Mouse (Mus musculus): ENCODE measurements around the gene Lce1a2. TPM values are rescaled to one million over a fixed set of nuclear protein-coding genes. Genes with fewer than 3 reads are reported as not detected.
"Not testable (repeated sequence)": the region's sequence is repeated elsewhere in the genome, so short reads cannot be mapped to it uniquely, and the experiment has no call there.

The Lce1a2 gene
- 0.26 and 0.45 TPM in 2 replicates for polyA plus RNA-seq (2015; fragmentation: Nextera tagmentation; extraction: Ambion mirVana)

DNA sequence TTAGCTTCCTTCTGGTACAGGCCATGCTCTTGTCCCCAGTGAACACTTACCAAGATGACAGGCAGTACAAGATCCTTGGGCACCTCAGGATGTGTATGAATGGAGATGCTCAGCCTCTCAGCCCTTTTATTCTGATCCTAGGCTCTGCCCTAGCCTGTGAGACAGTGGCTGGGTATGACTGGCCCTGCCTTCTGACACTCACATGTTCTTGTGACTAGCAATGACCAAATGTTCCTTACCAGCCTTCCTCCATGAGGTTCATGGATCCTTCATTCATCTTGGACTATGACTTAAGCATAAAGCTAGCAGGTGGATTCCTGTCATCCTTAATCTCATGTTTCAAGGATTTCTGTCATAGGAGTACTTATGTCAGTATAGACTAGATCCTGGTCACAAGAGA is at the start of gene Lce1a2:
TSS of gene Lce1a2 (minus strand) at position 101 of the 400 bp plus-strand sequence.
- Histone ChIP-seq H3K4me2 (ENCODE audit: low read depth, low read length) (no peak within 1 kb of the TSS), H3K4me1 (ENCODE audit: control insufficient read depth, insufficient read depth, low read length) (no peaks in the 10 kb centered on the region), H3K9ac (ENCODE audit: low read length) (no peak within 1 kb of the TSS), H3K36me3 (ENCODE audit: control insufficient read depth, insufficient read depth, low read length) (no peaks in the 10 kb centered on the region), H3K4me3 (replicated peaks; ENCODE audit: low read length) (no peak within 1 kb of the TSS), H3K27ac (ENCODE audit: low read length) (no peak within 1 kb of the TSS), H3K9me3 (replicated peaks; ENCODE audit: control insufficient read depth, low read length) (no peaks in the 10 kb centered on the region), H3K27me3 (ENCODE audit: control insufficient read depth, insufficient read depth, low read length) (no peaks in the 10 kb centered on the region)
- ATAC-seq (ENCODE audit: insufficient read depth, low FRiP score), result no peak

DNA sequence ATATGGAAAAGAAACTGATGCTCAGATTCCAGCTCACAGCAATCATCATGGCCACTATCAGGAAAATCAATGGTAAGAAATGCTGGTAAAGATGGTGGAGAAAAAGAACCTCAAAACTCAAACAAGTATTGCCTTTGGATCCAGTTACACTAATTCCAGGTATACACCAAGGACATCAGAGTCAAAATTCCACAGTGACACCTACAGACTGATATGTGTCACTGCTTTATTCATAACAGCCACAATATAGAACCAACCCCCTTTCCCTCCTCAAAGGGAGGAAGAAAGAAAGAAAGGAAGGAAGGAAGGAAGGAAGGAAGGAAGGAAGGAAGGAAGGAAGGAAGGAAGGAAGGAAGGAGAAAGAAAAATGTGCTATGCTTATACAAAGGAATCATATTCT is 45.0 kb upstream of the Lce1a2 start:
- Histone ChIP-seq H3K4me3 (replicated peaks; ENCODE audit: low read length) (no peak overlapping the region), H3K4me2 (ENCODE audit: low read depth, low read length) (no peak overlapping the region), H3K36me3 (ENCODE audit: control insufficient read depth, insufficient read depth, low read length) (no peaks in the 10 kb centered on the region), H3K27me3 (ENCODE audit: control insufficient read depth, insufficient read depth, low read length) (no peaks in the 10 kb centered on the region), H3K4me1 (ENCODE audit: control insufficient read depth, insufficient read depth, low read length) (no peaks in the 10 kb centered on the region), H3K9ac (ENCODE audit: low read length) (no peak overlapping the region), H3K27ac (ENCODE audit: low read length) (no peak overlapping the region), H3K9me3 (replicated peaks; ENCODE audit: control insufficient read depth, low read length) (no peaks in the 10 kb centered on the region)
- ATAC-seq (ENCODE audit: insufficient read depth, low FRiP score), result no peak

DNA sequence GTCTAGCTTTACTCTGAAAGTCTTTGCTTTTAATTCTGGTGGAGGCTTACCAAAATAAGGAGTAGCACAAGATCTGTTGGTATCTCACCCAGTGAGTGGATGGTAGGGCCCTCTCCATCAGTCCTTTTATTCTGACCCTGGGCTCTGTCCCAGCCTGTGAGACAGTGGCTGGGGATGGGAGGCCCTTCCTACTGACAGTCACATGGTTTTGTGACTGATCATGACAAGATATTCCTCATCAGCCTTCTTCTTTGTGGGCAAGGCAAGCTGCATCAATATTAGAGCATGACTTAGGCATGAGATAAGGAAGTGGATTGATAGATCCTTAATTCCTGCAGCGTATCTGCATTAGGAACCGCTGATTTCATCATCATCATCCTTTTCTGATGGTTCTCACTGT is 38.9 kb upstream of the Lce1a2 start, which contains the start of gene Lce1e:
TSS of gene Lce1e (minus strand) at position 101 of the 400 bp plus-strand sequence.
- H3K9ac ChIP-seq (ENCODE audit: low read length), result no peak within 1 kb of the TSS
- no peak within 1 kb of the TSS for H3K4me2 ChIP-seq (ENCODE audit: low read depth, low read length)
- WGBS, result 71% methylated on average over 2 of the region's 2 CpGs
- H3K9me3 ChIP-seq (replicated peaks; ENCODE audit: control insufficient read depth, low read length), result no peaks in the 10 kb centered on the region
- no peak within 1 kb of the TSS for H3K27ac ChIP-seq (ENCODE audit: low read length)
- no peak for ATAC-seq (ENCODE audit: insufficient read depth, low FRiP score)
- H3K27me3 ChIP-seq (ENCODE audit: control insufficient read depth, insufficient read depth, low read length), result no peaks in the 10 kb centered on the region
- no peak within 1 kb of the TSS for H3K4me3 ChIP-seq (replicated peaks; ENCODE audit: low read length)
- no peaks in the 10 kb centered on the region for H3K36me3 ChIP-seq (ENCODE audit: control insufficient read depth, insufficient read depth, low read length)
- H3K4me1 ChIP-seq (ENCODE audit: control insufficient read depth, insufficient read depth, low read length), result no peaks in the 10 kb centered on the region

DNA sequence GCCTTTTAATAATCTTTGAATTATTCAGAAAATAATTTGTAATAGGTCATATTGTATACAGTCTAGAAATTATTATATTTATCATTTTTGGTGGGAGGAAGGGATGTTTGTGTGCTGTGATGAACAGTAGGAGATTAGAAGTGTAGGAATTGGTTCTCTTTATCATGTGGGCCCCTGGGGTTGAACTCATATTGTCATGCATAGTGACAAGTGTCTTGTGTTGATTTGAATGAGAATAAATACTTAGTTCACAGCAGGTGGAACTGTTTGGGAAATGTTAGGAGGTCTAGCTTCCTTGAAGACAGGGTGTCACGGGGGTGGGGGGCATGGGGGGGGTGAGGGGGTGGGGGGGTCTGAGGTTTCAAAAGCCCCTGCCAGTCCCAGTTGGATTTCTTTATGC is 24.5 kb upstream of the Lce1a2 start:
- no peaks in the 10 kb centered on the region for H3K9me3 ChIP-seq (replicated peaks; ENCODE audit: control insufficient read depth, low read length)
- no peak overlapping the region for H3K9ac ChIP-seq (ENCODE audit: low read length)
- WGBS, result 15% methylated on average over 1 of the region's 1 CpGs
- H3K4me3 ChIP-seq (replicated peaks; ENCODE audit: low read length), result no peak overlapping the region
- no peak overlapping the region for H3K27ac ChIP-seq (ENCODE audit: low read length)
- no peaks in the 10 kb centered on the region for H3K27me3 ChIP-seq (ENCODE audit: control insufficient read depth, insufficient read depth, low read length)
- H3K36me3 ChIP-seq (ENCODE audit: control insufficient read depth, insufficient read depth, low read length), result no peaks in the 10 kb centered on the region
- ATAC-seq (ENCODE audit: insufficient read depth, low FRiP score), result no peak
- no peaks in the 10 kb centered on the region for H3K4me1 ChIP-seq (ENCODE audit: control insufficient read depth, insufficient read depth, low read length)
- H3K4me2 ChIP-seq (ENCODE audit: low read depth, low read length), result no peak overlapping the region

DNA sequence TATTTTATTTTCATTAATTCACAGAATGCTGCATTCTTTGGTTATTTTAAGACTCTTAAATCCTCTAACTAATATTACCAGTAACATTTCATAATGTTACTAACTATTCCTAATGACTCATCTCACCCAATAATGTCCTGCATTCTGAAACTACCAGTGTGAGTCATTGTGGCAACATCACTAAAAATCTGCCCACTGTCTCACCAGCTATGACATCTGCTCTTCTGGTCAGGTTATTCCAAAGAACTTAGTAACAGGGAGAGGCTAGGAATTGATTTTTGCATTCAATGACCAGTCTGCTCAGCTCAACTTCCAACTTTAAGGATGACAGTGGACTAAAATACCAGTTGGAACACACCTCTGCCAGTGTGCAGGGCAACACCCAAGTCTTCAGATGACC is 21.6 kb upstream of the Lce1a2 start:
- H3K9me3 ChIP-seq (replicated peaks; ENCODE audit: control insufficient read depth, low read length), result no peaks in the 10 kb centered on the region
- no peaks in the 10 kb centered on the region for H3K4me1 ChIP-seq (ENCODE audit: control insufficient read depth, insufficient read depth, low read length)
- no peaks in the 10 kb centered on the region for H3K36me3 ChIP-seq (ENCODE audit: control insufficient read depth, insufficient read depth, low read length)
- no peak overlapping the region for H3K27ac ChIP-seq (ENCODE audit: low read length)
- no peaks in the 10 kb centered on the region for H3K27me3 ChIP-seq (ENCODE audit: control insufficient read depth, insufficient read depth, low read length)
- no peak overlapping the region for H3K4me3 ChIP-seq (replicated peaks; ENCODE audit: low read length)
- no peak for ATAC-seq (ENCODE audit: insufficient read depth, low FRiP score)
- no peak overlapping the region for H3K9ac ChIP-seq (ENCODE audit: low read length)
- no peak overlapping the region for H3K4me2 ChIP-seq (ENCODE audit: low read depth, low read length)

DNA sequence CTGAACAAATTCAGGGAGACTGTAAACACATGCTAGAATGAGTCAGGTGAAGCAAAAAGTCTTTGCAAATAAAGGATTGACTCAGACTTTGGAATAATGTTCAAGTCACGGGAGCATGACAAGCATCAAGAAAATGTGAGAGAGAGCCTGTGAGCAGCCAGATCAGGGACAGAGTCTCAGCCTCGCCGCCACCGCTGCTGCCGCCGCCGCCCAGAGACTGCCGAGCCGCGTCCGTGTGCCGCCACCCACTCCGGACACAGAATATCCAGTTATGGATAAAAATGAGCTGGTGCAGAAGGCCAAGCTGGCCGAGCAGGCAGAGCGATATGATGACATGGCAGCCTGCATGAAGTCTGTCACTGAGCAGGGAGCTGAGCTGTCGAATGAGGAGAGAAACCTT is 19.0 kb upstream of the Lce1a2 start:
- H3K27me3 ChIP-seq (ENCODE audit: control insufficient read depth, insufficient read depth, low read length); ATAC-seq (ENCODE audit: insufficient read depth, low FRiP score); H3K9me3 ChIP-seq (replicated peaks; ENCODE audit: control insufficient read depth, low read length); H3K36me3 ChIP-seq (ENCODE audit: control insufficient read depth, insufficient read depth, low read length); H3K4me2 ChIP-seq (ENCODE audit: low read depth, low read length); H3K27ac ChIP-seq (ENCODE audit: low read length); H3K4me1 ChIP-seq (ENCODE audit: control insufficient read depth, insufficient read depth, low read length); H3K4me3 ChIP-seq (replicated peaks; ENCODE audit: low read length); H3K9ac ChIP-seq (ENCODE audit: low read length): not testable (repeated sequence)
- 54% methylated on average over 16 of the region's 16 CpGs for WGBS

DNA sequence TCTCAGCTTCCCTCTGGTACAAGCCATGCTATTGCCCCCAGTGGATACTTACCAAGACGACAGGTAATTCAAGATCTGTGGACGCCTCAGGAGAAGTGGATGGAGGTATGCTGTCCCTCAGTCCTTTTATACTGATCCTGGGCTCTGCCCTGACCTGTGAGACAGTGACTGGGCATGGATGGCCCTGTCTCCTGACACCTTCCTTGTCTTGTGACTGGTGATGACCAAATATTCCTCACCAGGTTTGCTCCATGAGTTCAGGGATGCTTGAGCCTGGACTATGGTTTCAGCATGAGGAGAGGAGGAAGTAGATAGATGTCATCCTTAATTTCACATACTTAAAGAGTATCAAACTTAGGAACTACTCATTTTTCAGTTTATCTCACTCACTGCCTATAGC is 17.0 kb upstream of the Lce1a2 start, which contains the start of gene Lce1d:
TSS of gene Lce1d (minus strand) at position 101 of the 400 bp plus-strand sequence.
- no peaks in the 10 kb centered on the region for H3K27me3 ChIP-seq (ENCODE audit: control insufficient read depth, insufficient read depth, low read length)
- WGBS, result 55% methylated on average over 2 of the region's 2 CpGs
- H3K9me3 ChIP-seq (replicated peaks; ENCODE audit: control insufficient read depth, low read length), result no peaks in the 10 kb centered on the region
- no peak within 1 kb of the TSS for H3K4me3 ChIP-seq (replicated peaks; ENCODE audit: low read length)
- H3K4me1 ChIP-seq (ENCODE audit: control insufficient read depth, insufficient read depth, low read length), result no peaks in the 10 kb centered on the region
- no peaks in the 10 kb centered on the region for H3K36me3 ChIP-seq (ENCODE audit: control insufficient read depth, insufficient read depth, low read length)
- H3K4me2 ChIP-seq (ENCODE audit: low read depth, low read length), result no peak within 1 kb of the TSS
- no peak for ATAC-seq (ENCODE audit: insufficient read depth, low FRiP score)
- no peak within 1 kb of the TSS for H3K27ac ChIP-seq (ENCODE audit: low read length)
- H3K9ac ChIP-seq (ENCODE audit: low read length), result no peak within 1 kb of the TSS

DNA sequence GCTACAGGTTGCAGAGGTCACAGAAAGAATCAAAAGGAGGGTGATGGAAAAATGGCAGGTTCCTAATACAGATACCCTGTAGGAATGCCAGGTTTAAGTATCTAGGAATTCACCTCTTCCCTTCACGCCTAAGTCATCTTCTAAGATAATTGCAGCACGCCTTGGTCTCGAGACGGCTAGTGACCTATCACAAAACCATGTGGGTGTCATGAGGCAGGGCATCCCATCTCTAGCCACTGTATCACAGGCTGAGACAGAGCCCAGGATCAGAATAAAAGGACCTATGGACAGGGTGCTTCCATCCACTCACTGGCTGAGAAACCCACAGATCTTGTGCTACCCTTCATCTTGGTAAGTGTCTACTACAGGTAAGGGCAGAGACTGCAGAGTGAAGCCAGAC is 8.8 kb upstream of the Lce1a2 start, which contains the start of gene Lce1c:
TSS of gene Lce1c (plus strand) at position 301 of the 400 bp plus-strand sequence.
- no peak within 1 kb of the TSS for H3K27ac ChIP-seq (ENCODE audit: low read length)
- H3K9ac ChIP-seq (ENCODE audit: low read length), result no peak within 1 kb of the TSS
- ATAC-seq (ENCODE audit: insufficient read depth, low FRiP score), result no peak
- H3K4me1 ChIP-seq (ENCODE audit: control insufficient read depth, insufficient read depth, low read length), result no peaks in the 10 kb centered on the region
- no peaks in the 10 kb centered on the region for H3K27me3 ChIP-seq (ENCODE audit: control insufficient read depth, insufficient read depth, low read length)
- no peaks in the 10 kb centered on the region for H3K36me3 ChIP-seq (ENCODE audit: control insufficient read depth, insufficient read depth, low read length)
- H3K4me3 ChIP-seq (replicated peaks; ENCODE audit: low read length), result no peak within 1 kb of the TSS
- no peak within 1 kb of the TSS for H3K4me2 ChIP-seq (ENCODE audit: low read depth, low read length)
- H3K9me3 ChIP-seq (replicated peaks; ENCODE audit: control insufficient read depth, low read length), result no peaks in the 10 kb centered on the region
- 88% methylated on average over 4 of the region's 4 CpGs for WGBS

DNA sequence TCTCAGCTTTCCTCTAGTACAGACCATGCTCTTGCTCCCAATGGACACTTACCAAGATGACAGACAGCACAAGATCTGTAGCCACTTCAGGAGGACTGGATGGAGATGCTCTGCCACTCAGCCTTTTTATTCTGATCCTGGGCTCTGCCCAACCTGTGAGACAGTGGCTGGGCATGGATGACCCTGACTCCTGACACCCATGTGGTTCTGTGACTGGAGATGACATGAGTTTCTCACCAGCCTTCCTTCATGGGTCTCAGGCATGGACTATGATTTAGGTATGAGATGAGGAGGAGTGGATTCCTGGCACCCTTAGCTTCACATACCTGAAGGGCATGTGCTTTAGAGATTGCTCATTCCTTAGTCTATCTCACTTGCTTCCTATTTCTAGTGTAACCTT is 13.3 kb downstream of the Lce1a2 start, which contains the start of gene Lce1b:
TSS of gene Lce1b (minus strand) at position 101 of the 400 bp plus-strand sequence.
- Histone ChIP-seq H3K4me3 (replicated peaks; ENCODE audit: low read length) (no peak within 1 kb of the TSS), H3K4me1 (ENCODE audit: control insufficient read depth, insufficient read depth, low read length) (no peaks in the 10 kb centered on the region), H3K4me2 (ENCODE audit: low read depth, low read length) (no peak within 1 kb of the TSS), H3K27ac (ENCODE audit: low read length) (no peak within 1 kb of the TSS), H3K9ac (ENCODE audit: low read length) (no peak within 1 kb of the TSS), H3K9me3 (replicated peaks; ENCODE audit: control insufficient read depth, low read length) (no peaks in the 10 kb centered on the region), H3K27me3 (ENCODE audit: control insufficient read depth, insufficient read depth, low read length) (no peaks in the 10 kb centered on the region), H3K36me3 (ENCODE audit: control insufficient read depth, insufficient read depth, low read length) (no peaks in the 10 kb centered on the region)
- ATAC-seq (ENCODE audit: insufficient read depth, low FRiP score), result no peak

DNA sequence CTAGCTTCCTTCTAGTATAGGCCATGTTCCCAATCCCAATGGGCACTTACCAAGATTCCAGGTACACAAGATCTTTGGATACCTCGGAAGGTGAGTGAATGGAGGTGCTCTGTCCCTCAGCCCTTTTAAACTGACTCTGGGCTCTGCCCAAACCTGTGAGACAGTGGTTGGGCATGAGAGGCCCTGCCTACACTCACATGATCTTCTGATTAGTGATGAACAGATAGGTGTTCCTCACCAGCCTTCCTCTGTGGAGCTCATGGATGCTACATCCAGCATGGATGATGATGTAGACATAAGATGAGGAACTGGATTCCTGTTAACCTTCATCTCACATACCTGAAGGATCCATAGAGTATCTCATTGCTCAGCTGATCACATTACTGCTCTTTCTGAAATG is 21.9 kb downstream of the Lce1a2 start, which contains the start of gene Lce1a1:
TSS of gene Lce1a1 (minus strand) at position 101 of the 400 bp plus-strand sequence.
- H3K27ac ChIP-seq (ENCODE audit: low read length), result no peak within 1 kb of the TSS
- H3K9ac ChIP-seq (ENCODE audit: low read length), result no peak within 1 kb of the TSS
- no peak within 1 kb of the TSS for H3K4me3 ChIP-seq (replicated peaks; ENCODE audit: low read length)
- ATAC-seq (ENCODE audit: insufficient read depth, low FRiP score), result no peak
- H3K4me1 ChIP-seq (ENCODE audit: control insufficient read depth, insufficient read depth, low read length), result no peaks in the 10 kb centered on the region
- no peaks in the 10 kb centered on the region for H3K27me3 ChIP-seq (ENCODE audit: control insufficient read depth, insufficient read depth, low read length)
- H3K4me2 ChIP-seq (ENCODE audit: low read depth, low read length), result no peak within 1 kb of the TSS
- H3K36me3 ChIP-seq (ENCODE audit: control insufficient read depth, insufficient read depth, low read length), result no peaks in the 10 kb centered on the region
- H3K9me3 ChIP-seq (replicated peaks; ENCODE audit: control insufficient read depth, low read length), result no peaks in the 10 kb centered on the region
- WGBS, result 83% methylated on average over 1 of the region's 1 CpGs

Measured in stomach, embryonic 16.5 days (tissue).